Mouse (Mus musculus) liver, adult 2 months (tissue): ENCODE measurements around the gene Cps1. TPM values are rescaled to one million over a fixed set of nuclear protein-coding genes. Genes with fewer than 3 reads are reported as not detected.

ENCODE experiments used
- DNase-seq: peaks from one replicate; pipeline ENCODE4 v3.0.0-alpha.2; 2011; ENCODE audit warnings: low read depth, low spot score; ENCODE audit errors: extremely low read depth
- H3K27ac ChIP-seq: fragments of 200-500 bp; replicated peaks from 2 replicates; pipeline ENCODE4 v1.5.1; 2012; ENCODE audit warnings: low read depth, mild to moderate bottlenecking, control low read depth, inconsistent platforms, low read length; ENCODE audit not compliant: insufficient read depth
- H3K27me3 ChIP-seq: fragments of 200-500 bp; 2 replicates; pipeline ENCODE4 v1.6.1; 2012; ENCODE audit warnings: mild to moderate bottlenecking, moderate library complexity, low read length, inconsistent platforms; ENCODE audit not compliant: control insufficient read depth, insufficient read depth
- H3K36me3 ChIP-seq: fragments of 200-500 bp; 2 replicates; pipeline ENCODE4 v1.6.1; 2012; ENCODE audit warnings: low read length, inconsistent platforms; ENCODE audit not compliant: control insufficient read depth, insufficient read depth
- H3K4me1 ChIP-seq: fragments of 200-500 bp; 2 replicates; pipeline ENCODE4 v1.6.1; 2011; ENCODE audit warnings: low read length; ENCODE audit not compliant: control insufficient read depth, insufficient read depth
- H3K4me3 ChIP-seq: fragments of 200-500 bp; 2 replicates; pipeline ENCODE4 v1.5.1; 2011; ENCODE audit warnings: low read depth, mild to moderate bottlenecking, control low read depth, low read length, moderate library complexity; ENCODE audit not compliant: insufficient read depth
- H3K79me2 ChIP-seq: fragments of 200-500 bp; 2 replicates; pipeline ENCODE4 v1.6.1; 2012; ENCODE audit warnings: inconsistent platforms, mild to moderate bottlenecking, low read length, moderate library complexity; ENCODE audit not compliant: control insufficient read depth, insufficient read depth
- H3K9ac ChIP-seq: fragments of 200-500 bp; 2 replicates; pipeline ENCODE4 v1.6.1; 2012; ENCODE audit warnings: low read depth, mild to moderate bottlenecking, control low read depth, inconsistent platforms, low read length
- CTCF ChIP-seq: fragments of 200-500 bp; IDR thresholded peaks from 2 replicates; pipeline ENCODE4 v1.5.1; 2011; ENCODE audit warnings: low read depth, low read length, control low read depth
- POLR2A ChIP-seq: fragments of 200-500 bp; IDR thresholded peaks from 2 replicates; pipeline ENCODE4 v1.6.1; 2011; ENCODE audit warnings: low read length, control low read depth; ENCODE audit not compliant: insufficient read depth; ENCODE audit errors: extremely low read depth
- WGBS: fragments of 180-500 bp; shearing (Covaris S2); methylation state at CpG from one replicate; pipeline ENCODE4 v1.1.7; 2018; 5-methylcytosine and 5-hydroxymethylcytosine counted together
- polyA plus RNA-seq: library from polyadenylated mRNA; depleted of rRNA; stranded (reverse); fragments of >200 nt; gene quantifications from 2 replicates; pipeline ENCODE4 v1.2.3, GENCODE M21; 2012; rRNA removed
- total RNA-seq: library from RNA; depleted of rRNA; stranded (reverse); fragments of >200 nt; gene quantifications from 2 replicates; pipeline ENCODE4 v1.2.3, GENCODE M21; 2014; rRNA removed

Gene Cps1
- total RNA-seq, result 3,653 and 4,046 TPM in 2 replicates
- 745 and 766 TPM in 2 replicates for polyA plus RNA-seq

DNA sequence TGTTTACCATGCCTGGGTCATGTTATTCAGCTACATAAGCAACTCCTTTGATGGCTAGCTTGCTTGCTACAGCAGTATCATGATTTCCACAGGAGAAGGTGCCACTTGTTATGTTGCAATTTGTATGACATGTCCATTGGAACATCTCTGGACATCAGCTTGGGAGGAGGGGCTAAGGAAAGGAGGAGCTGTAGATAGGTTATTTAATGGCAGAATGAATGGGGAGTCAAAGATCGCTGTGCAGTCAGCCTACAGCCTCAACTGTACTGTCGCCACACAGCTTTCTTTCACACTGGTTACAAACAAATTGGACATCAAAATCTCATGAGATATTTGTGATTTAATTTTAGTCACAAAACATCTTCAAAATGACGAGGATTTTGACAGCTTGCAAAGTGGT is at the start of gene Cps1:
Gene Cps1 (plus strand): TSS at position 230 of the 400 bp plus-strand sequence.
- H3K27me3 ChIP-seq, result no peaks in the 10 kb centered on the region
- H3K4me3 ChIP-seq, result peak within 1 kb of the TSS; percentile 100
- H3K9ac ChIP-seq, result peak within 1 kb of the TSS; percentile 86

GRCm38 (mm10) chr1:67077739-67078138 is 45.1 kb upstream of the Cps1 start:
- DNase-seq, result peak; percentile 99
- Histone ChIP-seq H3K27me3 (no peaks in the 10 kb centered on the region), H3K36me3 (no peaks in the 10 kb centered on the region), H3K27ac (peak overlapping the region; percentile 26; the same call in 1 of the 2 replicates), H3K4me3 (no peak overlapping the region), H3K9ac (no peak overlapping the region), H3K4me1 (peaks cover 12% of the 10 kb centered on the region), H3K79me2 (no peaks in the 10 kb centered on the region)
- 13% methylated on average over 2 of the region's 2 CpGs for WGBS
- no peak for TF ChIP-seq POLR2A
- TF ChIP-seq CTCF, result no peak

More for the DNA sequence above, at the start of gene Cps1:
- Histone ChIP-seq H3K36me3 (peaks cover 18% of the 10 kb centered on the region), H3K79me2 (peaks cover 19% of the 10 kb centered on the region), H3K27ac (peak within 1 kb of the TSS; percentile 87), H3K4me1 (peaks cover 2% of the 10 kb centered on the region; the same call in 1 of the 2 replicates)
- no peak for TF ChIP-seq CTCF
- peak; percentile 51; the same call in 1 of the 2 replicates for TF ChIP-seq POLR2A
- WGBS, result 10% methylated on average over 3 of the region's 3 CpGs
- DNase-seq, result peak; percentile 99

- no peaks in the 10 kb centered on the region for H3K36me3 ChIP-seq
- H3K27me3 ChIP-seq, result no peaks in the 10 kb centered on the region
- H3K27ac ChIP-seq, result no peak overlapping the region
- DNase-seq, result peak; percentile 89
- TF ChIP-seq POLR2A, result no peak
- no peak for TF ChIP-seq CTCF
- peaks cover 12% of the 10 kb centered on the region for H3K4me1 ChIP-seq
- no peak overlapping the region for H3K9ac ChIP-seq
- no peaks in the 10 kb centered on the region for H3K79me2 ChIP-seq
- WGBS, result 23% methylated on average over 2 of the region's 2 CpGs
- H3K4me3 ChIP-seq, result no peak overlapping the region
Observed at GRCm38 (mm10) chr1:67078666-67079065, 44.2 kb upstream of the Cps1 start.

GRCm38 (mm10) chr1:67079146-67079545 is 43.7 kb upstream of the Cps1 start:
- H3K27ac ChIP-seq, result peak overlapping the region; percentile 31; the same call in 1 of the 2 replicates
- no peak overlapping the region for H3K9ac ChIP-seq
- DNase-seq, result no peak
- H3K4me3 ChIP-seq, result no peak overlapping the region
- WGBS, result 65% methylated on average over 7 of the region's 7 CpGs
- H3K4me1 ChIP-seq, result peaks cover 12% of the 10 kb centered on the region
- no peaks in the 10 kb centered on the region for H3K79me2 ChIP-seq
- H3K27me3 ChIP-seq, result no peaks in the 10 kb centered on the region
- no peaks in the 10 kb centered on the region for H3K36me3 ChIP-seq
- TF ChIP-seq POLR2A (no peak), CTCF (no peak)

- 18% methylated on average over 1 of the region's 1 CpGs for WGBS
- Histone ChIP-seq H3K4me3 (no peak overlapping the region), H3K36me3 (no peaks in the 10 kb centered on the region), H3K27me3 (no peaks in the 10 kb centered on the region), H3K79me2 (no peaks in the 10 kb centered on the region), H3K4me1 (peaks cover 13% of the 10 kb centered on the region), H3K9ac (no peak overlapping the region), H3K27ac (peak overlapping the region; percentile 86)
- peak; percentile 92 for DNase-seq
- no peak for TF ChIP-seq POLR2A
- TF ChIP-seq CTCF, result no peak
Observed at GRCm38 (mm10) chr1:67092473-67092872, 30.4 kb upstream of the Cps1 start.

- Histone ChIP-seq H3K4me1 (peaks cover 12% of the 10 kb centered on the region), H3K27ac (no peak overlapping the region), H3K4me3 (no peak overlapping the region), H3K79me2 (no peaks in the 10 kb centered on the region), H3K27me3 (no peaks in the 10 kb centered on the region), H3K9ac (no peak overlapping the region), H3K36me3 (no peaks in the 10 kb centered on the region)
- no peak for DNase-seq
- TF ChIP-seq POLR2A (no peak), CTCF (no peak)
- WGBS, result 40% methylated on average over 1 of the region's 1 CpGs
Observed at GRCm38 (mm10) chr1:67099215-67099614, 23.6 kb upstream of the Cps1 start.
